Comparison of ENCODE assay signal across 8 mouse cellular contexts in genomic region chr6:64729231-64730011, GRCm38 (mm10). TPM values are rescaled to one million over a fixed set of nuclear protein-coding genes. Genes with fewer than 3 reads are reported as not detected.
A peak's percentile ranks its signal among the peaks of the same experiment; 100 is the strongest.
DNase-seq lines count a peak whose midpoint lies in the region; ATAC-seq lines count a peak whose summit lies in the region.

No protein-coding gene starts in this region.

- H3K27ac ChIP-seq in heart, embryonic 10.5 days: no peak overlapping the region
- H3K27ac ChIP-seq in embryonic facial prominence, embryonic 13.5 days: no peak overlapping the region
- peak overlapping the region; percentile 54; the same call in 1 of the 2 replicates for H3K27ac ChIP-seq in hindbrain, embryonic 16.5 days (ENCODE audit: low read depth, low read length)
- H3K27ac ChIP-seq in liver, embryonic 16.5 days (ENCODE audit: low read length): no peak overlapping the region
- H3K27ac ChIP-seq in stomach, embryonic 15.5 days: no peak overlapping the region

- no peaks in the 10 kb centered on the region for H3K9me3 ChIP-seq in heart, embryonic 10.5 days
- H3K9me3 ChIP-seq in embryonic facial prominence, embryonic 13.5 days: no peaks in the 10 kb centered on the region
- H3K9me3 ChIP-seq in hindbrain, embryonic 16.5 days (ENCODE audit: control insufficient read depth, low read length): no peaks in the 10 kb centered on the region
- H3K9me3 ChIP-seq in liver, embryonic 16.5 days (replicated peaks; ENCODE audit: control insufficient read depth, low read length): no peaks in the 10 kb centered on the region
- no peaks in the 10 kb centered on the region for H3K9me3 ChIP-seq in stomach, embryonic 15.5 days

- H3K4me2 ChIP-seq in embryonic facial prominence, embryonic 13.5 days: peak overlapping the region; percentile 77
- H3K4me2 ChIP-seq in hindbrain, embryonic 16.5 days (ENCODE audit: low read length): peak overlapping the region; percentile 76
- peak overlapping the region; percentile 45 for H3K4me2 ChIP-seq in liver, embryonic 16.5 days (ENCODE audit: low read depth, low read length)
- peak overlapping the region; percentile 72 for H3K4me2 ChIP-seq in stomach, embryonic 15.5 days

- ATAC-seq in embryonic facial prominence, embryonic 13.5 days (ENCODE audit: insufficient number of reproducible peaks, insufficient read depth, low FRiP score, low TSS enrichment, low read depth): peak; percentile 65; the same call in 1 of the 2 replicates
- peak; percentile 49 for ATAC-seq in hindbrain, embryonic 16.5 days
- no peak for ATAC-seq in liver, embryonic 16.5 days (ENCODE audit: low read depth)
- peak; percentile 59; the same call in 1 of the 2 replicates for ATAC-seq in stomach, embryonic 15.5 days (ENCODE audit: insufficient read depth, low FRiP score, low read depth)
- ATAC-seq in activated CD4-positive, CD25-positive, alpha-beta regulatory T cell, adult 4 months: no peak

- peak; percentile 79 for DNase-seq in heart, embryonic 10.5 days (ENCODE audit: low spot score)
- DNase-seq in heart, adult 8-10 months (ENCODE audit: low spot score): no peak
- DNase-seq in R1 (ENCODE audit: low read depth, low spot score): peak; percentile 64

- 0 out of 2 replicates have a peak overlapping the region, but pooled peaks have one; percentile 21 for H3K9ac ChIP-seq in embryonic facial prominence, embryonic 13.5 days
- peak overlapping the region; percentile 57 for H3K9ac ChIP-seq in hindbrain, embryonic 16.5 days (ENCODE audit: low read depth, low read length)
- H3K9ac ChIP-seq in liver, embryonic 16.5 days (ENCODE audit: low read depth, low read length): no peak overlapping the region
- no peak overlapping the region for H3K9ac ChIP-seq in stomach, embryonic 15.5 days

- no peaks in the 10 kb centered on the region for H3K36me3 ChIP-seq in heart, embryonic 10.5 days
- no peaks in the 10 kb centered on the region for H3K36me3 ChIP-seq in embryonic facial prominence, embryonic 13.5 days
- H3K36me3 ChIP-seq in hindbrain, embryonic 16.5 days (ENCODE audit: control insufficient read depth, insufficient read depth, low read length): no peaks in the 10 kb centered on the region
- no peaks in the 10 kb centered on the region for H3K36me3 ChIP-seq in liver, embryonic 16.5 days (ENCODE audit: control insufficient read depth, insufficient read depth)
- no peaks in the 10 kb centered on the region for H3K36me3 ChIP-seq in stomach, embryonic 15.5 days

- H3K4me3 ChIP-seq in heart, embryonic 10.5 days: peak overlapping the region; percentile 63
- peak overlapping the region; percentile 46 for H3K4me3 ChIP-seq in embryonic facial prominence, embryonic 13.5 days
- peak overlapping the region; percentile 50 for H3K4me3 ChIP-seq in hindbrain, embryonic 16.5 days (ENCODE audit: low read length)
- peak overlapping the region; percentile 35 for H3K4me3 ChIP-seq in liver, embryonic 16.5 days (ENCODE audit: low read depth, low read length)
- H3K4me3 ChIP-seq in stomach, embryonic 15.5 days (replicated peaks): peak overlapping the region; percentile 40

- H3K4me1 ChIP-seq in heart, embryonic 10.5 days: peaks cover 24% of the 10 kb centered on the region
- peaks cover 30% of the 10 kb centered on the region for H3K4me1 ChIP-seq in embryonic facial prominence, embryonic 13.5 days
- peaks cover 22% of the 10 kb centered on the region for H3K4me1 ChIP-seq in hindbrain, embryonic 16.5 days (ENCODE audit: control insufficient read depth, insufficient read depth, low read depth, low read length)
- no peaks in the 10 kb centered on the region for H3K4me1 ChIP-seq in liver, embryonic 16.5 days (ENCODE audit: control insufficient read depth, low read depth, low read length)
- peaks cover 20% of the 10 kb centered on the region for H3K4me1 ChIP-seq in stomach, embryonic 15.5 days

- under 1% methylated on average over 53 of the region's 53 CpGs for WGBS in heart, embryonic 10.5 days
- WGBS in embryonic facial prominence, embryonic 13.5 days: under 1% methylated on average over 53 of the region's 53 CpGs
- under 1% methylated on average over 52 of the region's 53 CpGs for WGBS in hindbrain, embryonic 16.5 days
- WGBS in liver, embryonic 16.5 days (ENCODE audit: insufficient replicate concordance): 1% methylated on average over 53 of the region's 53 CpGs
- under 1% methylated on average over 53 of the region's 53 CpGs for WGBS in stomach, embryonic 15.5 days

- H3K27me3 ChIP-seq in heart, embryonic 10.5 days (ENCODE audit: insufficient read depth, poor library complexity, severe bottlenecking): peaks cover 75% of the 10 kb centered on the region
- H3K27me3 ChIP-seq in embryonic facial prominence, embryonic 13.5 days: peaks cover 78% of the 10 kb centered on the region
- peaks cover 31% of the 10 kb centered on the region for H3K27me3 ChIP-seq in hindbrain, embryonic 16.5 days (replicated peaks; ENCODE audit: control insufficient read depth, insufficient read depth, low read length)
- peaks cover 66% of the 10 kb centered on the region for H3K27me3 ChIP-seq in liver, embryonic 16.5 days (ENCODE audit: control insufficient read depth, insufficient read depth, low read depth, low read length)
- H3K27me3 ChIP-seq in stomach, embryonic 15.5 days (replicated peaks): peaks cover 66% of the 10 kb centered on the region

RNA-seq across cellular contexts. Expression of gene Atoh1, which starts 0.5 kb away (rescaled TPM):
- polyA plus RNA-seq in heart, embryonic 10.5 days (2016; fragmentation: Nextera tagmentation; extraction: Ambion mirVana): not detected in 2 replicates
- not detected for total RNA-seq in heart, adult 8-10 months (2022)
- 0.19 and 0.31 TPM in 2 replicates for polyA plus RNA-seq in embryonic facial prominence, embryonic 13.5 days (2015; fragmentation: Nextera tagmentation; extraction: Ambion mirVana)
- 9.0 and 14.4 TPM in 2 replicates for polyA plus RNA-seq in hindbrain, embryonic 16.5 days (2015; fragmentation: Nextera tagmentation; extraction: Ambion mirVana)
- not detected in 2 replicates for polyA plus RNA-seq in liver, embryonic 16.5 days (2015; fragmentation: Nextera tagmentation; extraction: Ambion mirVana)
- polyA plus RNA-seq in stomach, embryonic 15.5 days (2015; fragmentation: Nextera tagmentation; extraction: Ambion mirVana): 1.3 and 1.8 TPM in 2 replicates
- polyA plus RNA-seq in activated CD4-positive, CD25-positive, alpha-beta regulatory T cell, adult 4 months (2017; shearing (Covaris generic)): not detected

Comparison
In these comparisons a context has a peak if more than half of its experiments do, and no peak if none do; other contexts are left out.
1. ATAC-seq: peak in embryonic facial prominence, embryonic 13.5 days (single experiment), hindbrain, embryonic 16.5 days (single experiment) and stomach, embryonic 15.5 days (single experiment); none in liver, embryonic 16.5 days (single experiment) and activated CD4-positive, CD25-positive, alpha-beta regulatory T cell, adult 4 months (single experiment).
2. H3K9ac ChIP-seq: peak in embryonic facial prominence, embryonic 13.5 days (single experiment) and hindbrain, embryonic 16.5 days (single experiment); none in liver, embryonic 16.5 days (single experiment) and stomach, embryonic 15.5 days (single experiment).
3. Peak in every context shown above with its lines, with median percentiles within 50 percentile points of each other: H3K4me3 ChIP-seq and H3K4me2 ChIP-seq.